Mouse (Mus musculus) liver, embryonic 11.5 days (tissue): ENCODE measurements around the gene Selp. TPM values are rescaled to one million over a fixed set of nuclear protein-coding genes. Genes with fewer than 3 reads are reported as not detected.

Experiments used
- ATAC-seq: fragments of 200-750 bp; cut with Nextera tagmentation; replicated peaks from 2 replicates; pipeline ENCODE4 v1.8.0; 2017; ENCODE audit warnings: moderate number of reproducible peaks, mild to moderate bottlenecking, moderate TSS enrichment, moderate library complexity; ENCODE audit not compliant: low FRiP score
- DNase-seq: peaks from one replicate; pipeline ENCODE4 v3.0.0-alpha.2; 2017; ENCODE audit warnings: low spot score
- H3K27ac ChIP-seq: fragments of 300-500 bp; sonication (generic); 2 replicates; pipeline ENCODE4 v1.5.1; 2014; ENCODE audit warnings: mild to moderate bottlenecking, low read depth, low read length, control low read depth
- H3K27me3 ChIP-seq: fragments of 300-500 bp; sonication (generic); replicated peaks from 2 replicates; pipeline ENCODE4 v1.6.1; 2014; ENCODE audit warnings: low read length, mixed read lengths; ENCODE audit not compliant: control insufficient read depth, insufficient read depth
- H3K36me3 ChIP-seq: fragments of 300-500 bp; sonication (generic); 2 replicates; pipeline ENCODE4 v1.6.1; 2014; ENCODE audit warnings: mild to moderate bottlenecking, low read length, moderate library complexity, mixed read lengths; ENCODE audit not compliant: control insufficient read depth, insufficient read depth
- H3K4me1 ChIP-seq: fragments of 300-500 bp; sonication (generic); replicated peaks from 2 replicates; pipeline ENCODE4 v1.6.1; 2014; ENCODE audit warnings: low read length, mixed read lengths; ENCODE audit not compliant: control insufficient read depth, insufficient read depth
- H3K4me2 ChIP-seq: fragments of 300-500 bp; sonication (generic); 2 replicates; pipeline ENCODE4 v1.6.1; 2014; ENCODE audit warnings: mild to moderate bottlenecking, control low read depth, moderate library complexity
- H3K4me3 ChIP-seq: fragments of 300-500 bp; sonication (generic); 2 replicates; pipeline ENCODE4 v1.5.1; 2014; ENCODE audit warnings: low read depth, low read length, control low read depth
- H3K9ac ChIP-seq: fragments of 300-500 bp; sonication (generic); 2 replicates; pipeline ENCODE4 v1.6.1; 2014; ENCODE audit warnings: low read depth, low read length, control low read depth
- H3K9me3 ChIP-seq: fragments of 300-500 bp; sonication (generic); 2 replicates; pipeline ENCODE4 v1.6.1; 2016; ENCODE audit warnings: low read length, inconsistent platforms, mixed read lengths; ENCODE audit not compliant: control insufficient read depth
- WGBS: fragments of 180-500 bp; shearing (Covaris S2); extraction: QIAGEN DNeasy Blood & Tissue Kit; methylation state at CpG from one replicate; pipeline ENCODE4 v1.1.7; 2014; 5-methylcytosine and 5-hydroxymethylcytosine counted together
- polyA plus RNA-seq: library from polyadenylated mRNA; unstranded; fragments of >200 nt; fragmentation: Nextera tagmentation; extraction: Ambion mirVana; gene quantifications from 2 replicates; pipeline ENCODE4 v1.2.1, GENCODE M21; 2014

Gene Selp
- polyA plus RNA-seq, 1 experiment from 2014 or later: 0.78 TPM

DNA sequence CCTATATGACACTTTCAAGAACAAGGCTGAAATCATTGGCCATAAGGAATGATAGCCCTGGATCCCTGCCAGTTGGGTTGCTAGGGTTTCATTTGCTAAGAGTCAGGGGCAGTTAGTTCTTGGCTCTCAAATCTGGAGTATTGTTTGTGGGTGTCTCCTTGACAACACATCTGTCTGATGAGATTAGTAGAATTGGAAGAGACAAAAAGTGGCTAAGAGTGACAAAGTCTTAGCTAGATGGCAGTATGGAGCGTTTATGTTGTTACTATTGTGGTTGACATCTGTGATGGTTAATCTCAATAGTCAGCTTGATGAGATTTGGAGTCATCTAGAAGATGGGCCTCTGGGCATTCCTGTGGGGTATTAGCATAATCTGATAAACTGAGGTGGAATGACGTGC, 16.7 kb upstream of the Selp start:
- H3K4me3 ChIP-seq: no peak overlapping the region

DNA sequence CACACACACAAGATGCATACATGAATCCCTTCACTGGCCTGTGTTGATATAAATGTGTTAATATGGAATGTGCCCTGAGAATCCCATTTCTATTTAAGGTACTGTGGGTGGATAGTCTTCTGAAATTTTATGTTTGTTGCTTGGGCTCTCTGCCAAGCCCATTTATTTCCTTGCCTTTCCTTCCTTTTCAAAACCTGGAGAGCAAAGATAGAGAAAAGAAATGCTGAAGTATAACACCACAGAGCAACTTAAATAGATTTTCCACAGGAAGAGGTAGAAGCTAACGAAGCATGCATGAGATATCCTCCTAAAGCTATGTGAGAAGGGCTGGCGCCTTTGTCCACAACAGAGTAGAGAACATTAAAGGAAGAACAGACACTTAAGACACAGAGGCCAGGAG, 5.3 kb upstream of the Selp start:
- Histone ChIP-seq H3K27me3 (no peaks in the 10 kb centered on the region), H3K4me2 (no peak overlapping the region), H3K36me3 (no peaks in the 10 kb centered on the region), H3K27ac (no peak overlapping the region), H3K9me3 (no peaks in the 10 kb centered on the region), H3K9ac (no peak overlapping the region), H3K4me1 (no peaks in the 10 kb centered on the region), H3K4me3 (no peak overlapping the region)
- DNase-seq (no peak), ATAC-seq (no peak)
- WGBS: 65% methylated on average over 2 of the region's 2 CpGs

More for the DNA sequence above, 16.7 kb upstream of the Selp start:
- Histone ChIP-seq H3K27ac (no peak overlapping the region), H3K9me3 (no peaks in the 10 kb centered on the region), H3K9ac (no peak overlapping the region), H3K36me3 (no peaks in the 10 kb centered on the region), H3K4me2 (no peak overlapping the region), H3K4me1 (no peaks in the 10 kb centered on the region), H3K27me3 (no peaks in the 10 kb centered on the region)
- no peak for DNase-seq
- no peak for ATAC-seq
- 59% methylated on average over 2 of the region's 2 CpGs for WGBS

DNA sequence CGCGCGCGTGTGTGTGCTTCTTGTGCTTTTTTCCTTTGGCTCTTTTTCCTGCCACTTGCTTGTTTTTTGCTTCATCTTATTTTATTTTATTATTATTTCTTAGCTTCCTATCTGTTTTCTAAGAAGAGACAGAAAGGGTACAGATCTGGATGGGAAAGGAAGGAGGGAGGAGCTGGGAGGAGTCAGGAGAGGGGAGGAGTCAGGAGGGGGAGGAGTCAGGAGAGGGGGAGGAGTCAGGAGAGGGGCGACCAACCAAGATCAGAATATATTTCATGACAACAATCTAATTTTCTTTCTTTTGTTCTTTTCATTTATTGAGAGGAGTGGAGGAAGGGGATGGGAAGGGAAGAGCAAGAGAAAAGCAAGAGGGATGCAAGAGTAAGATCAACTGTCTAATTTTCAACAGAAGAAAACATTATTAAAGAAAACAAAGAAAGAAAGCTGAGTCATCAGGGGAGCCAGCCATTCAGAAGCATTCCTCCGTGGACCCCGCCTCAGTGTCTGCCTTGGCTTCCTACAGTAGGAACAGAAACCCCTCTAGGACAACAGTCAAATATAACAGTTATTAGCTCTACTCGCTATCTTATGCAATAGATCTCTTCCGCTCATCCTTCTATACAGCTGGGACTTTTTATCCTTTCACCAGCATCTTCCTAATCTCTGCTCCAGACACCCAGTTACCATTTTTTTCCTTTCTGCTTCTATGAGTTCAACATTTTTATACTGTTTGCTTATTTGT, 4.3 kb upstream of the Selp start:
- no peak overlapping the region for H3K4me3 ChIP-seq
- H3K9me3 ChIP-seq: no peaks in the 10 kb centered on the region
- H3K4me2 ChIP-seq: no peak overlapping the region
- no peak overlapping the region for H3K27ac ChIP-seq
- H3K36me3 ChIP-seq: no peaks in the 10 kb centered on the region
- ATAC-seq (no peak), DNase-seq (no peak)
- H3K4me1 ChIP-seq: no peaks in the 10 kb centered on the region
- 91% methylated on average over 9 of the region's 9 CpGs for WGBS
- H3K9ac ChIP-seq: no peak overlapping the region
- H3K27me3 ChIP-seq: no peaks in the 10 kb centered on the region

DNA sequence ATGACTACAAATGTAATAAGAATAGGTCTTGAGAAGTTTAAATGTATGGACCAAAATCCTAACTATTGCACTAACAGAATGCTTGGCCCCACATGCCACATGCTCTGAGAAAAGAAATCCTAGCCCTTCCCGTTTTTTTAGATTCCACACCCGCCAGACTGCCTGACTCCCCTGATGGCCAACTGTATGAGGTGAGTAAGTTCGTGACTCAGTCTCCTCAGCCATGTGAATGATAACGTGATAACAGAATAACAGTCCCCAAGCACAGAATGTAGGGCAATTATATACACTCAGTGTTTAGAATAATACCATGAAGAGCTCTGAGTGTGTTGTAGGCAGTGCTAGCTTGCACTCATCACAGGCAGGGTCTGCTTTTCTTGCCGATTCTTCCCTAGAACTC, 784 bp upstream of the Selp start:
- ATAC-seq (no peak), DNase-seq (no peak)
- Histone ChIP-seq H3K4me2 (no peak overlapping the region), H3K9ac (no peak overlapping the region), H3K27me3 (no peaks in the 10 kb centered on the region), H3K4me1 (no peaks in the 10 kb centered on the region), H3K9me3 (no peaks in the 10 kb centered on the region), H3K36me3 (no peaks in the 10 kb centered on the region), H3K4me3 (no peak overlapping the region), H3K27ac (no peak overlapping the region)
- 74% methylated on average over 5 of the region's 5 CpGs for WGBS

DNA sequence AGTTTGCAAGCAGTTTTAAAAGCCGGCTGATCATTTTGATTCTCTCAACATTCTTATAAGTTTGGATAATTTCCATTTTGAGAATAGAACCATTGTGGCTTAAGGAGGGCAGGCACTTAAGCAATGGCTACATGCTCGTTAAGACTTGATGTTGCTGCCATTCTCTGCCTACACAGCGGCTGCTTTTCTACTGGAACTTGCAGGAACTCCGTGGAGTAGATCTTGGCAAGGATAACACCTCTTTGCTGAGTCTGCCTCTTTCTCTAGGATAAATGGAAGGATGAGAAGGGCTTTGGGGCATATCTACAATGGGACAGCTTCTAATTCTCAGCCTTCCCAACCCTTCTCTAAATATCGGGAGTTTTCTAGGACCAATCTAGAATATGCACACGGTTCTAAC, 583 bp downstream of the Selp start:
- 79% methylated on average over 6 of the region's 6 CpGs for WGBS
- H3K9ac ChIP-seq: no peak overlapping the region
- H3K4me1 ChIP-seq: no peaks in the 10 kb centered on the region
- H3K4me3 ChIP-seq: no peak overlapping the region
- no peaks in the 10 kb centered on the region for H3K36me3 ChIP-seq
- no peak overlapping the region for H3K4me2 ChIP-seq
- DNase-seq: no peak
- no peak overlapping the region for H3K27ac ChIP-seq
- no peak for ATAC-seq
- no peaks in the 10 kb centered on the region for H3K27me3 ChIP-seq
- H3K9me3 ChIP-seq: no peaks in the 10 kb centered on the region

DNA sequence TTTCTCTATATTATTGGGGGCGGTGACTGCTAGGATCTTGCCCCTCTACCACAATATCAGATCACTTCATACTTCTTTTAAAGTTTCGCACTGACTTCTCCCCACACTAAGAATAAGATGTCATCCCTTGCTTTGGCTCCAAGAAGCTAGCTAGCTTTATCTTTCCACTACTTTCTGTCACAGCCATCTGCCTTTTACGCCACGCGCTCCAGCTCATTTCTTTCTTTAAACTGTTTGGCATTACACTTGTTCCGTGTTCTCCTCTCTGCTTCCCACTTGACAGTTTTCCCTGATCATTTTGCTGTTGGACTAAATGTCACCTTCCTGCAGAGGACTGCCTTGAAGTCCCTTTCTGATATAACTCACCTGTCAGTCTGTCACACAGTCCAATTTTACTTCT, 2.8 kb downstream of the Selp start:
- Histone ChIP-seq H3K4me2 (no peak overlapping the region), H3K9me3 (no peaks in the 10 kb centered on the region), H3K4me1 (no peaks in the 10 kb centered on the region), H3K36me3 (no peaks in the 10 kb centered on the region), H3K9ac (no peak overlapping the region), H3K27me3 (no peaks in the 10 kb centered on the region), H3K4me3 (no peak overlapping the region), H3K27ac (no peak overlapping the region)
- DNase-seq (no peak), ATAC-seq (no peak)
- WGBS: 81% methylated on average over 6 of the region's 6 CpGs

DNA sequence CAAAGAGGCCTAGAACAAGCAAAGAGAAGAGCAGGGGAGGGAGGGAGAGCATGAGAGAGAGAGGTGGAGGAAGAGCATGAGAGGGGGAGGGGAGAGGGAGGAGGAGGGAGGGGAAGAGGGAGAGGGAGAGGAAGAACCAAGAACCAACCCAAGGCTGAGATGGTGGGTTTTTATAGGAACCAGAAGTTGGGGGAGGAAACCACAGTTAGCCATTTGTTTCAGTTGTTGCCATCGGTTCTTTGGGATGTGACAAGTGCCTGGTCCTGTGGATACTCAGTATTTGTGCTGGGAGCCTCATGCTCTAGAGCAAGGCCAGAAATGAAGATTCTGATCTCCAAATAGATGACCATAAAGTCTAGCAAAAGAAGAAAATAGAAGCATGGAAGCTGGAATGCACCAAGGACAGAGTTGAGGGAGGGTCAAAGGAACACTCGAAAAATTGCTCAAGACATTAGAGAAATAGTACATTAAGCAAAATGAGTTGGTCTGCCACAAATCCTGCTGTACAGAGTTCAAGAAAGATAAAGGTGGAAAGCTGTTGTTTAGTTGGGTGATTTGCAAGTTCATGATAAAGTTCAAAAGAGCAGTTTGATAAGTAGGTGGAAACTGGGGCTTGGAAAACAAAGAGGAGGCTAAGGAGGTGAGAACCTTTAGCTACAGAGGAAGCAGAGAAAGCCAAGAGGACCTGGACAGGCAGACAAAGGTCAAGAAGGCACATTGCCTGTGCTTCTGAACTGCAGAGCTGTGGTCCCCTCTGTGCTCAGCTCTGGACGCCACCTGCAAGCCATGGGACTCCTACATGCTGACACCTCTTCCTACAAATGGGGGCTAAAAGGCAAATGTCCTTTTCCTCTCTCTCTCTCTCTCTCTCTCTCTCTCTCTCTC, 5.1 kb downstream of the Selp start:
- Histone ChIP-seq H3K4me1 (no peaks in the 10 kb centered on the region), H3K4me2 (no peak overlapping the region), H3K27ac (no peak overlapping the region), H3K9ac (no peak overlapping the region), H3K36me3 (no peaks in the 10 kb centered on the region), H3K9me3 (no peaks in the 10 kb centered on the region), H3K4me3 (no peak overlapping the region), H3K27me3 (no peaks in the 10 kb centered on the region)
- no peak for ATAC-seq
- 45% methylated on average over 3 of the region's 3 CpGs for WGBS
- no peak for DNase-seq

DNA sequence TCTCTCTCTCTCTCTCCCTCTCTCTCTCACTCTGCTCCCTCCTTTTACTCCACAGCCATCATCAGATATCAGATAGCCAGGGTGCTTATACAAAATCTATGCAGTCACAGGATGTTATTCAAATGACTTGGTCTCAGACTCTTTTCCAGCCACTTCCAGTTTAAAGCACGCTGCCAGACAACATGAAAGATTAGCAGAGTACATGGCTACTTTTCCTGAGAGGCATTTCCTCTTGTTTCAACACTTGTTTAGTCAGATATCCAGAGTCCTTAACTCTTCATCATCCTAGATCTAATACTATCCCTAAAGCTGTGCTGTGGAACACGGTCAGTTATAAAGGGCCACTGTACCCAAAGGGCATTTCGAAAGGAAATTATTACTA, 5.7 kb downstream of the Selp start:
- DNase-seq (no peak), ATAC-seq (no peak)
- no peaks in the 10 kb centered on the region for H3K36me3 ChIP-seq
- H3K9me3 ChIP-seq: no peaks in the 10 kb centered on the region
- no peaks in the 10 kb centered on the region for H3K27me3 ChIP-seq
- H3K27ac ChIP-seq: no peak overlapping the region
- no peak overlapping the region for H3K4me3 ChIP-seq
- WGBS: 78% methylated on average over 3 of the region's 3 CpGs
- H3K4me2 ChIP-seq: no peak overlapping the region
- no peak overlapping the region for H3K9ac ChIP-seq
- H3K4me1 ChIP-seq: no peaks in the 10 kb centered on the region

DNA sequence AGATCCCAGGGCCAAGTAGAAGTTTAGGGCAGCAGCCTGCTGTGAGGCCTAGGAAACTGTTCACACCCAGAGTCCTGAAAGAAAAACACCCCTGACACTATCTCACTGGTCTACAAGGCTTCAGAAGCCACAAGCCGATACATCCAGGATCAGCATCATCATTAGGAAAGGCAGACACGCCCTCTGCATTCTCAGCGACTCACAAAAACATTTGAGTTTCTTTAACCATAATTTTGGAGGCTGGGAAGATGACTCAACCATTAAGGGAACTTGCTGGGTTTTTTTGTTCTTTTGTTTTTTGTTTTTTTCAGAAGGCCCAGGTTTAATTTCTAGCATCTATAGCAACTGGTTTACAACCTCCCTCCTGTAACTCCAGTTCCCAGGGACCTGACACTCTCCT, 8.8 kb downstream of the Selp start:
- no peak overlapping the region for H3K27ac ChIP-seq
- no peak overlapping the region for H3K9ac ChIP-seq
- H3K36me3 ChIP-seq: no peaks in the 10 kb centered on the region
- no peaks in the 10 kb centered on the region for H3K27me3 ChIP-seq
- WGBS: 45% methylated on average over 3 of the region's 3 CpGs
- H3K4me3 ChIP-seq: no peak overlapping the region
- DNase-seq: no peak
- no peaks in the 10 kb centered on the region for H3K4me1 ChIP-seq
- H3K9me3 ChIP-seq: no peaks in the 10 kb centered on the region
- H3K4me2 ChIP-seq: no peak overlapping the region
- ATAC-seq: no peak
